Mouse (Mus musculus) olfactory bulb, adult 2 months (tissue): ENCODE results near the gene Pnliprp2.

Experiments
- CTCF ChIP-seq: fragments of 200-500 bp; IDR thresholded peaks from 2 replicates; pipeline ENCODE4 v1.5.1; 2012; ENCODE audit warnings: low read depth, mild to moderate bottlenecking, low read length, moderate library complexity; ENCODE audit not compliant: insufficient read depth
- POLR2A ChIP-seq: fragments of 200-500 bp; IDR thresholded peaks from 2 replicates; pipeline ENCODE4 v1.6.1; 2012; ENCODE audit warnings: mild to moderate bottlenecking, low read depth, low read length, moderate library complexity; ENCODE audit not compliant: insufficient read depth

GRCm38 (mm10) chr19:58733216-58733615 is 26.3 kb upstream of the Pnliprp2 start:
- no peak for TF ChIP-seq CTCF
- TF ChIP-seq POLR2A, result no peak
